Mouse (Mus musculus): ENCODE data around the gene Cfap300.

Cfap300 gene

DNA sequence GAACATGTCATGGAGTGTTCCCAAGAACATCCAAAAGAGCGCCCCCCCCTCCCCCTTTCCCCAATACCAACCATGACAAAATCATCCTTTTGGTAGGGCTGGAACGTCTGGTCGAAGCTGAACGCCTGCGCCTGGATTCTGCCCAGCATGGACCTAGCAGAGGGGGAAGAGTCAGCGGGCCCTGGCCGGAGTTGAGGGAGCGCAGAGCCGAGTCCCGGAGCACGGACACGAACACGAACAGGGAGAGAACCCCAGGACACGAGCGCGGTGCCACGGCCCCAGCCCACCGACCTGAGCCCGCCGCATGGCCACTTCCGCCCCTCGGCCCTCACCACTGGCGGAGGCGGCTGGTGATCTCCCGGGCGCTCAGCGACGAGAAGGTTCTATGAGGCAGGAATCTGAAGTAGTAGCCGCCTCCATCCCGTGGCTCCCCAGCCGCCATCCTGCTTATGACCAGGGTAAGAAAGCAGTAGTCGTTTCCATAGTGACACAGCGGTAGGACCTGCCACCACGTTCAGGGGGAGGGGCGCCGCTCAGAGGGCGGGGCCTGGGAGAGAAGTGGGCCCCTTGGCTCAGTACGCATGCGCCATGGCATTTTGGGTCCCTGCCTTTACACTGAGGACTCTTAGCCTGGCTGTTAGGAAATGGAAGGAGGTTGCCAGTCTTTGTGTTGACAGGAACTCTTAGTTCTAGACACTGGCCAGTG is at the start of gene Cfap300:
Gene Cfap300, minus strand, starts transcription at position 486 of the 706 bp plus-strand sequence.
- peak; percentile 94 for DNase-seq (ENCODE audit: low read depth)

DNA sequence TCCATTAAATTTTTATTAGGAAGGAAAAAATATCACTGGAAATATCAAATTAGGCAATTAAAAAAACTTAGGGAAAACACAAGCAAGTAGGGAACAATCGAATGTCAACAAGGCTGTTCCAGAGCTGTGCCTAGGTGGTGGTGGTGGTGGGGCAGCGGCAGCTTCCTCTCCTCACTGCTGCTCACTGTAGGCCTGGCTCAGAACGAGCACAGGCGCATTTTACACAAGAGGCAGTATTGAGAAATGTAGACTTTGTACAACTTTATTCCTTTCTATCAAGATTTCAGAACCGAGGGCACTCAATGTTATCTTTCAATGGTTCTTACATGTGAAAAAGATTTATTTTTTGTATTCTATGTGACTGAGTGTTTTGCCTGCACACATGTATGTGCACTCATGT is 36.3 kb upstream of the Cfap300 start:
- no peak for DNase-seq (ENCODE audit: low read depth)

DNA sequence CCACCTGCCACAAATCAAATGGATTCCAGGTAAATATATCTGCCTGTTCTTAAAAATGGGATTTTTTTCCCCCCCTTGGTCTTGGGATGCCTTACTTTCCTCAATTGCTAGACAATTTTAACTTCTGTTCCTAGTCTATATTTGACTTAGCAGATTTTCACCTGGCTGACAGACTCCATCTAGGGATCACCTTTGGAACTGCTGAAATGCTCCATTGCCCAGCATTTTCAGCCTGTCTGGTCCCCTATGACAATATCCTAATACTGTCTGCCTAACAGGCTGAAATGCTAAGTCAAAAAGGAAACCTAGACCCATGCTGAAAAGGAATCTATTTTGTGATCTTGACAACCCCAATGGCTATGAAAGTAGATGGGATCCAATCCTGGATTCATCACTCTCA is 31.7 kb upstream of the Cfap300 start:
- peak; percentile 20 for DNase-seq (ENCODE audit: low read depth)

DNA sequence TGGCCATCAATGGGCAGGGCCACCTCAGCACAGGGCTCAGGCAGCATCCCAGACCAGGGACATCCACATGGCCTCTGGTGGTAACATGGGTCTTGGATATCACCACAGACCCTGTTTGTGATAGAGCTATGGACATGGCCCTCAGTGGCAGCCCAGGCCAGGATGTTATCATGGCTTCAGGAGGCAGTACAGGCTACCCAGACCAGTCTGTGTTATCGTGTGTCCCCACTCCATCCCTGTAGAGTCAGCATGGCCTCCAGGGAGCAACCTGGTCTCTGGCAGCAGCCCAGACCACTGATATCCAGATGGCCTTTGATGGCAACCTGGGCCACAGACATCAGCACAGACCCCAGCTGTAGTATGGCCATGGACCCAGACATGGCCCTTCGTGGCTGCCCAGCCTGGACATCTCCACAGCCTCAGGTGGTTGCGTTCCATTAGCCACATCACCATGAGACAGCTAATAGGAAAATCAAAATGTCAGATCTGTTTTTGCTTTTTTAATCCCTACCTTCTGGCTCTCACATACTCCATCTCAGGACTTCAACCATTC is 30.7 kb upstream of the Cfap300 start:
- DNase-seq (ENCODE audit: low read depth): no peak

DNA sequence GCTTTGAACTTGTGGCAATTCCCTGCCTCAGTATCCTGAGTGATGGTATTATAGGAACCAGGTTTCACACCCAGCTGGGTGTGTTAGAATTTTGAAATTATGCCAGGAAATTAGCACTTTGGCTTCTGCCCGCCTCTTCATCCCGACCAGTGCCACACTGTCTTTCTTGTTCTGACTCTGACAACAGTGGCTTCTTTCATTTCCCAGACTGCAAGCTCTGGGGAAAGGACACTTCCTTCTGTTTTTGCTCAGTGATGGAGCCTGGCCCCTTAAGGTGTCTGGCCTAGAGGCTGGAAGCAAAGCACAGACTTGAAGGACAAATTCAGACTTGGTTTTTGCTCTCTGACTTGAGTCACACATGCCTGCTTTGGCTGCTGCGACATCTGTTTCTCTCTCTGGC is 17.0 kb upstream of the Cfap300 start:
- no peak for DNase-seq (ENCODE audit: low read depth)

DNA sequence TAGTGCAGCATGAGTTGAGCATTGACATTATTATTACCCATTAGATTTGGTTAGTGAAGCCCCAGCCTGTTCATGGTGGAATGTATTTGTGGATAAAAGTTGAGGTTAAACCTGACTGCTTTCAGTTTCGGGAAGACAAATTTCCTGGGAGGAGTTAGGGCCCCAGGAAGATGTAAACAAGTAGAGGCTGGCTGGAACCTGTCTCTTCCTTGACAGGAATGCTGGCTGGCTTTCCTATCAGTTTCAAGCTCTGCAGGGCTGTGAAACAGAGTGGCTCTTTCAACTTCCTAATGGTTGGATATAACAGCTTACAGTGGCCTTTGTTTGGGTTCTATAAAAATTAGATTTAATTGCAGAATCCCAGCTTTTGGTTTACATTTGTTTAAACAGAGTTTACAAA is 12.2 kb upstream of the Cfap300 start:
- no peak for DNase-seq (ENCODE audit: low read depth)

DNA sequence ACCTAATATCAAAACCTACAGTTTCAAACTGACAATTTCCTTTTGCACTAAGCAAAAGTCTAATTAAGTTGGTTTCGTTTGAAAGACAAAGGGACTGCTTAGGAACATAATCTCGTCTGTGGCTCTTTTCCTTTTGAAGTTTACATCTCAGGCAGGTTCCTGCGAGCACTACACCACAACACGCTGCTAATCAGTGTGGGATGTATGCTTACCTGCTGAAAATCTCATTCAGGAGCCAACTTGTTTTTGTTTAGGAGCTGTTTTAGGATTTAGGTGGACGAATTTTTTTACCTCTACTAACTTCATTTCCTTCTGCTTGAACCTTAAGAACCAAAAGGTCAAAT is 393 bp upstream of the Cfap300 start:
- no peak for DNase-seq (ENCODE audit: low read depth)

DNA sequence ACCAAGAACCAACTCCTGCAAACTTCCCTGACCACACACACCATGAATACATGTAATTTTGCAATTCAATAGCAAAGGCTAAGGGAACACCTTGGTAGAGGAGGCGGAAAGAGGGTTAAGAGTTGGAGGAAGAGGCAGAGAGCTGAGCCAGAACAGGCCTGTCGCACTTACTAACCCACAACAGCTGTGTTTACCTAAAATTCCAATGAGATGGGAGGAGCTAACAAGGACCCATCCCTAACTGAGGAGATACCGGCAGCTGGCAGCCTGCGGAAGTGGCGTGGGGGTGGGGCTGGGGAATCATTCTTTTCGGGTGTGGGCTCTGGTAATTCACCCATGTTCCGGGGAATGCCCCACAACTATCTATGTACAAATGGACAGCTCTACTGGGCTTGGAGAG is 7.1 kb downstream of the Cfap300 start:
- no peak for DNase-seq (ENCODE audit: low read depth)

DNA sequence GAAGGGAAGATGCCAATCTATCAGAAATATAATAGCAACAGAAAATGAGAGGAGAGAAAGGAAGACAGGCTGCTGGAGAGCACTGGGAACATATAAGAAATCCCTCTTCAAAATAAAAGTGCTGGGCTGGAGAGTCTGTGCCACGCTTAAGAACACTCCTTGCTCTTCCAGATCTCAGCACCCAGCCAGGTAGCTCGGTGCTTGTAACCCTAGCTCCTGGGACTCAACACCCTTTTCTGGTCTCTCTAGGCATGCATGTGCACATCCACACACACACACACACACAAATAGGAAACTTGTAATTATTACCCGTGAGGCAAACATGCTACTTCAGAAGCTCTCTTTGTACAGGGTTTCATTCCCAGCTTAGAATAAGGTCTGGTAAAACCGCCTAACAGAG is 7.5 kb downstream of the Cfap300 start:
- DNase-seq (ENCODE audit: low read depth): no peak

DNA sequence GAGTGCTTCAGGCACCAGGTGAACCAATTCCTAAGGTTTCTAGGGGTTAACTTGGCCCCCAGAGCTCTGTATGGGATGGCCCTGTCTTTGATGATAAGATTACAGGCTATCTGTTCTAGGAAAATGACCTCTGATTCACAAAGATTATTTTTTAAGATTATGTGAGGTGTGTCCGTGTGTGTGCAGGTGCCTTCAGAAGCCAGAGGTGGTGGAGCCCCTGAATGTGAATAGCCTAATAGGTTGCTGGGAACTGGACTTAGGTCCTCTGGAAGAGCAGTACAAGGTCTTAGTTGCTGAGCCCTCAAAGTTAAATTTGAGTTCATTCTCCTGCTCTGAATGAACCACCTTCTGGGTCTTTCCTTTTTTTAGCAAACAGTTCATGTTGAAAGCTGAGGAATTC is 8.5 kb downstream of the Cfap300 start:
- no peak for DNase-seq (ENCODE audit: low read depth)

DNA sequence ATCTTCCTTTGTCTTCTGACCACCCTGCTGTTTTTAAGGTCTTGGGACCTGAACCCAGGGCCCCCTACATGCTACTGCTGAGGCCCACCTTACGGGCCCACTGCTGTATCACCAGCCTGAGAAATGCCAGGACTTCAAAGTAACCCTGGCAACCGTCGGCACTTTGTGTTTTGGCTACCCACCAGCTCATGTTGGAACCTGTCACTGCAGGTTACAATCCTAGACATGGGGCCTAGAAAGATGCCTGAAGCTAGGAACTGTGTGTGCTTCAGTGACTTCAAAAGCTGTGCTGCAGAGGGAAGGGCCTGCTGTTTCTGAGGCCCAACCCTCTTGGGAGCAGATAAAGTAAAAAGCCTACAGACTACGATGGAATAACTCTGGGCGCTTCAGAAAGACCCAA is 9.8 kb downstream of the Cfap300 start:
- no peak for DNase-seq (ENCODE audit: low read depth)

DNA sequence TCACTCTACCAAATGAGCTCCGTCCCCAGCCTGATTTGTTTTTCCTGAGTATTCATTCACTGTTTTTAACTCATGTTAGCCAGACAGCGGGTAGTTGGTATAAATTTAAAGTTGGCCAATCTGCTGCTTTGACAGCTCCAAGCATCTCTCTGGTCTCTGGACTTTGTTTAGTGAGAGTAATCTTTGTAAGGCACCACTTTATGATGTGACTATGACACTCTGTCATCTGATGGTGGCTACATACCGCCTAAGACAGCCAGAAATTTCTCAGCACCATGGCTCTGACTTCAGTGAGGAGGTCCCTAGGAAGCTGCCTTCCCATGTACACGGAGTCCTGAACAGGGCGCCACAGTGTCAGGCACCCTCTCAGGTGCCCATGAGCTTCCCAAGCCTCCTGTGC is 24.0 kb downstream of the Cfap300 start:
- no peak for DNase-seq (ENCODE audit: low read depth)

DNA sequence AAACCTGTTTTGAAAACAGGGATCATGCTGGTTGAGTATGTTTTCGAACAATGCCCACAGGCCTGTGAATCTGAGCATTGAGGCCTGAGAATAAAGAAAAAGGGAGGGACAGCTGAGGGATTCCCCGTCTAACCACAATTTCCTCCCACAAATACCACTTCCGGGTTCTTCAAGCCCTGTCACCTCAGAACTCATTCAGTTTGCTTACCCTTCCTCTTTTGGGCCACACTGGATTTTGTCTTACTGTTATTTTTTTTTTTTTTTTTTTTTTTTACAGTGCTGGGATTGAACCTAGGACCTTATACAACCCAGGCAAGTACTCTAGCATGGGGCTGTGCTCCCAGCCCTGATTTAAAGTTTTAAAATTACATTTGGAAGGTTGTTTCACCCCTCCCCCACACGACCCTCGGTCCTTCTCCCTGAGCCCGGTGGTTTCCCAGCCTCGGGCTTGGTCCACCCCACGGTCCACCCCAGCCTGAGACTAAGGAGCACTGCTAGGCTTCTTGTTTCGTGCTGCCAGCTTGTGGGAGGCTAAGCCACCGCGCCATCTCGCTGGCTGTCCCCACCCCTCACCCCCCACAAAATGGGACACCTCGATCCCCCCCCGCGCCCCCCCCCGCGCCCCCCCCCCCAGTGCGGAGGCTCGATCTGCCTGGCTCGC is 25.2 kb downstream of the Cfap300 start:
- DNase-seq (ENCODE audit: low read depth): peak; percentile 76

DNA sequence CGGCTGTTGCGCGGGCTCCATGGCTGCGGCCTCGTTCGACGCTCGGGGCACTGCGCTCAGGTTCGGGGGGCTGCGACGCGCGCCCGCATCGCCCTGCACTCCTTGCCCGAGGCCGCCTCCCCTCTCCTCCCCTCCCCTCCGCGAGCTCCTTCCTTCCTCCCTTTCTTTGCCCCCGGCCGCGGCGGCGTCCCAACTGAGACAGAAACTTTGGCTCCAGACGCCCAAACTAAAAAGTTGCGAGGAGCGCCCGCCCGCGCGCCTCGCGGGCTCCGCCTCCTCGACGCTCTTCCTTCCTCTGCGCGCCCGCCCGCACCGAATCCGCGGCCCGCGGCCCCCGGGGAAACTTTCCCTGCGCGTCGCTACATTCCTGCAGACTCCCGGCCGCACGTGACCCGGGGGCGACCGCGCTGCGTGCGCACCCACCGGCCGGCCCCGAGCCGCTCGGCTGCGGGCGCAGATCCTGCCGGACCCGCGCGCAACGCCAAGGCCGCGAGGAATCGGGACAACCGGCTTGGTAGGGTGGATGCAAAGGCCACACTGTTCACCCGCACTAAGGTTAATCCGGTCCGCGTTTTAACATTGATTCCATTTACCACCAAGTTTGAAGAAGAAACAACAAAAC is 38.1 kb downstream of the Cfap300 start, which contains the start of gene Yap1:
Gene Yap1, minus strand, starts transcription at position 227 of the 622 bp plus-strand sequence.
- DNase-seq (ENCODE audit: low read depth): peak; percentile 51

DNA sequence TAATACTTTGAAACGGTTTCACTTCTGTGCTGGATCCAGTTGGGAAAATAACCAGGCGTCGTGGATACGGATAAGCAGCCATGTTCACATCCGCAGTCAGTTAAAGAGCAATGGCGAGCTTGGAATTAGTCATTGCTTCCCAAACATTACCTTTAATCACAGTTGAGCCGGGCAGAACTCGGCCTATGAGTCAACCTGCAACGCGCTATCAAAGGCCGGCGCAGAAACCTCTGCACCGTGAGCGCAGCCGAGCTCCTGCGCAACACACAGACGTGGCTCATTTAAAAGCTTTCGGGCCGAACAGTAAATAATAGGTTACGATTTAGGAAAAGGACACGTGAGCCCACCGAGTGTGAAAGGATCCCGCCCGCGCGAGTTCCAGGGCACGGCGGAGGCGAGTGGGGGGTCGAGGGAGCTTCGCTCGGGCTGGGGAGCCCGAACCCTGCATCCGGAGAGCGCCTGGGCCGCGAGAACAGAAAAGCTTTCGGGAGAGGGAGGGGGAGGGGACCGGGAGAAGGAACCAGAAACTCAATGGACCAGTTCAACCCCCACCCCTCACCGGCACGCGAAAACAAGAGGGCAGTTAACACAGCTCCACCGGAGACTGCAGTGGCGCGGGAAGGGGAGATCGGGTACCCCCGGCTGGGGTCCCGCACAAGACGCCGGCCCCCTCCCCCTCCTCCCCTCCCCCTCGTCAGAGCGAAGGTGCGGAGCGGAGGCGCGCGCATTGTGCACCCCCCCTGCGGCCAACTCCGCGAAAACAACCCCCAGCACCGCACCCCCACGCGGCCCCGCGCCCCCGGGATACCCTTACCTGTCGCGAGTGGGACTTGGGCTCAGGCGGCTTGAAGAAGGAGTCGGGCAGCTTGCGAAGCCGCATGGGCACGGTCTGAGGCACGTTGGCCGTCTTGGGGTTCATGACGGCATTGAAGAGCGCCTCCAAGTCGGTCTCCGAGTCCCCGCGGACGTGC is 39.0 kb downstream of the Cfap300 start:
- no peak for DNase-seq (ENCODE audit: low read depth)

DNA sequence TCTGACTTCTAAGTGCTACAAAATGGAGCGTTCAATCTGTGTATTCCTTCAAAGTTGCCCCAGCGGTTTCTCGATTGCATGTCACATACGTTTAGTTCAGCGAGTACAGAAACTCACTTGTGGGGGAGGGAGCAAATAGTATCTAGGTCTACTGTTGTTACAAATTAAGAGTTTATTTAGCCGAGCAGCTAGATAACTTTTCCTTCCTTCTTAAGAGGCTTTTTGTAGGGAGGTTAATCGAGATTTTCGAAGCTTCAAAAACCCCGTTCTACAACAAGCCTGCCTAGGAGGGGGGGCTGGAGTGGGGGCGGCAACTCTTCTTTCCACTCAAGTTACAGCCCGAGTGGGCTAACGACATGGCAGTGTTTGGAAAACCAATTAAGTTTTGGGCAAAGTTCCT is 39.8 kb downstream of the Cfap300 start:
- DNase-seq (ENCODE audit: low read depth): no peak

DNA sequence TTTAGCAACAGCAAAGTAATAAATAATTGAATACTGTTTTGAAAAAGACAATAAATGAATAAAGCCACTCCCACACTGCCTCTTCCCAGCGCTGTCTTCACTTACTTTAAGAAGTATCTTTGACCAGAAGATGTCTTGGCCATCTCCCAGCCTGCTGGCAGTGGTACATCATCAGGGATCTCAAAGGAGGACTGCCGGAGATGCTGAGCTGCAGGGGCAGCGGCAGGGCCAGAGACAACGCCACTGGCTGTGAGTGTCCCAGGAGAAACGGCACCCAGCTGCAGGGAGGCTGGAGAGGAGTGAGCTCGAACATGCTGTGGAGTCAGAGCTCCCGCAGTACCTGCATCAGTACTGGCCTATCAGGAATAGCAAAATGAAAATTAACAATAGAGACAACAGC is 41.3 kb downstream of the Cfap300 start:
- DNase-seq (ENCODE audit: low read depth): no peak

DNA sequence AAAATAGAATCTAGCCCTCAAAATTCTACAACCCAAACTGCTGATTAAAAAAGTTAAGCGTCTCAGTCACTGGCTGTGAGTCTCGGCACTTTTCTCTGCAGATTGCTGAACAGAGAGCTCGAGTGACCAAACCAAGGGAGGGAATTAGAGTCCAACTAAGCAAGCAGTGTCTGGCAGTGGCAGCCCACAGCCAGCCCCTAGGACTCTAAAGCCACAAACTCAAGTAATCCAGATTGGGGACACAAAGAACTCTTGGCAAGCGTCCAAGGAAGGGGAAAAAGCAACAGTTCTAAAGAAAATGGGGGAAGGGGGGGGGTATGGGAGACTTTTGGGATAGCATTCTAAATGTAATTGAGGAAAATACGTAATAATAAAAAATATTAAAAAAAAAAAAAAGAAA is 48.3 kb downstream of the Cfap300 start:
- no peak for DNase-seq (ENCODE audit: low read depth)

DNA sequence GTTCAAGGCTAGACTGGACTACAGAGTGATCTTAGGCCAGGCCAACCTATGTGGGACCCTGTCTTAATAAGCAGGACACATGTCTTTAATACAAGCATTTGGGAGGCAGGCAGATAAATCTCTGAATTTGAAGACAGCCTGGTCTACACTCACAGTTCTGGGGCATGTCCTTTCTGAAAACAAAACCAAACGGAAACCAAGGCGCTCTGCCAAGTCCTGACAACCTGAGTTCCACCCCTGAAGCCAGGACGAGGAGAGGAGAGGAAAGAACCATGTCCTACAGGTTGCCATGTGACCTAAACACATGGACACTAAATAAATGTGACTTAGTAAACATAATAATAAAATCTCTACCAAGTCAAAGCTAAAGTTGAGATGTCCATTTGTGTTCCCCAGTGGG is 50.0 kb downstream of the Cfap300 start:
- DNase-seq (ENCODE audit: low read depth): no peak

DNA sequence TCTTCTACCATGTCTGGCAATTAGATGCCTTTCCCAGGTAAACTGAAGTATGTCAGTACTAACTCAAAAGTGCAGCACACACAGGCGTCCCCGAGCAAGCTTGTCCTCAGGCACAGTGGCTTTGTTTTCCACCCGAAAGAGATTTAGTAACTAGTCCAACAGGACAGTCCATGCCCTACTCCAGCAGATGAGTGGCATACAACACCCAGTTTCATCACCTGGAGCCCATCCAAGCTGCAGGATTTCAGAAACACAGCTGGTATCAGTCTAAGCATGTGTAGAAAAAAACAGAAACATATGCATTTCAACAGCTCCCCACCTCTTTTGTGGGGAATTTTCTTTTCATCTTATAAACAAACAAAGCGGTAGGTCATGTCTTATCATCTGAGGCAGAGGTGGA is 51.7 kb downstream of the Cfap300 start:
- DNase-seq (ENCODE audit: low read depth): no peak

DNA sequence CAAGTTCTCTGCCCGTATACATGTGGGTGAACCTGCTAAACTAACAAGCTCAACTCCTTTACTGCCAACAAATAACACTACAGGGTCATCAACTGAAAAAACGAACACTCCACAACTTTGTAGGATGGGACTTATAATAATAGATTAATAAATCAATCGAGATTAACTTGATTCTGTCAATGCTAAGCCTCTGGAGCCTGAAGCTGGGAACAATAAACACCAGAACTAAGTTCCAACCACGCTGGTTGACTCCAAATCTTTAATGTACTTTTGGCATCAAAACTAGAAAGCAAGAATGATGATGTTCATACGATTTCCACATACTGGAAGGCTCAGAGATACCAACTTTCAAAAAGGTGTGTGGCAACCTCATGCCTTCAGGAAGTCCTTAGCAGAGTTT is 55.5 kb downstream of the Cfap300 start:
- DNase-seq (ENCODE audit: low read depth): no peak

DNA sequence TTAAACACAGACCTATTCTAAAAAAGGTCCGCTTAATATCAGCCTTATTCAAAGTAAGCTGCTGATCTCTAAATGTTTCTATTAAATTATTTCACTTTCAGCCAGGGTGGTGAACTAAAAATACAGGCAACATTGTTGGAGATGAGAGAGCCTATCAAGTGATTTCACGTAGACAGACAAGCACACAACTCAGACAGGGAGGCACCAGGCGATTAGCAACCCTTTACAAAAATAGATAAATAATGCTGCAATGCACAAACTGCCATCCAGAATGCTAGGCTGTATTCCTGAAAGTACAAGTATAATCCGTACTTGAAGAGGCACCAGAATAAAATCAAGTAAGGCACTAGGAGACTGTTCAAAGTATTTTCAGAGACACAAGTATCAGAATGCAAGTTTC is 58.3 kb downstream of the Cfap300 start:
- no peak for DNase-seq (ENCODE audit: low read depth)
